Mouse (Mus musculus) G1E-ER4 (cell line): ENCODE measurements around the gene Htr3b. TPM values are rescaled to one million over a fixed set of nuclear protein-coding genes. Genes with fewer than 3 reads are reported as not detected.

Experiments
- GATA1 ChIP-seq: IDR thresholded peaks from one replicate; pipeline ENCODE4 v1.8.0; 2012; ENCODE audit warnings: low read length, inconsistent platforms
- polyA plus RNA-seq: library from polyadenylated mRNA; stranded (reverse); fragments of >175 nt; gene quantifications from 2 replicates; pipeline ENCODE4 v1.2.3, GENCODE M21; 2012

The Htr3b gene
- polyA plus RNA-seq, 1 experiment: not detected

DNA sequence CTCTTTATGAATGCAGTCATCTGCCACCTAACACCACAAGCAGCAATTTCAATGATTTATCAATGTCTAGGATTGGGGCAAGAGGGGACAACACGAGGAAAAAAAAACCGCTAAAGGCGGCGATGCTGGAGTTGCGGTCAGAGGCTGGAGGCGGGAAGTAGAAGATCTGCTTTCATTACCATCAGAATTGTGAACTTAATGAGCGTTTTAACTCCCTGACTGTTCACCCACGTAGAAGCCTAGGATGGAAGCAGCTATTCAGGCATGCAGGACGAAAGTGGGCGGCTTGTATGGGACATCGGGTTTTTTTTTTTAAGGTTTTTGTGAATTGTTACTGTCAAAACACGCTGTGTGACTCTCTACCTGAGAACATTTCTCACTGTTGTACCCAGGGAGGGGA, 3.5 kb downstream of the Htr3b start:
- no peak for TF ChIP-seq GATA1

DNA sequence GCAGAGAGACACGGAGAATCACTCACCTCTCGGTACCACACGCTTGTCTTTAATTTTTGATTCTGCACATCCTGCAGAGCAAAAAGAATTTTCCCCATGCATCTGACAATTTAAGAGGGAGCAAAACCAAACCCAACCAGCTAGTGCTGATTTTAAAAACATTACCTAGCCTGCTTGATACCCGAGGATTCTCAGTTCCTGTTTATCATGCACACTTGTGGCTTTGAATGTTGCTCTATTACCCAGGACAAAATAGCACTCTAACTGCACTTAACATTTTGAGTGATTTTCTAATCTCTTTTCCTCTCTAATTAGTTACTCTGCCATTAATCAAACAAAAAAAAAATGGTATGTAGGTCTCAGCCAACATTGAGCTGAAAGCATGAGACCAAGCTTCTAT, 17.2 kb downstream of the Htr3b start:
- TF ChIP-seq GATA1: no peak

DNA sequence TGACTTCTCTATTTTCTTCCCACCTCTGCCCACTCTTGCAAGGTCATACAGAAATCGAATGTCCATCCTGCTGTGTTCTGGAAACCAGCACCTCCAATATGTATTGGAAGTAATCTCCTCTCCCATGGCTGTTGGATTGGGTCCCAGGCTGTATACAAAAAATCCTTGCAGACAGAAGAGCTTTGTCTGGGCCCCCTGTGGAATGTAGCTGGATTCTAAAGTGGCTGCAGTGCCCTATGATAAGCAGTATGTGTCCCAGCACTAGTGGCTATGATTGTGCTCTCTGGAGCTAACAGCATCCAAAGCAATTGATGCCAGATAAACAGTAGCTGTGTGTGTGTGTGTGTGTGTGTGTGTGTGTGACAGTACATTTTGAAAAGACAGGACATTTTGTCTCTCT, 22.4 kb downstream of the Htr3b start:
- TF ChIP-seq GATA1: no peak

DNA sequence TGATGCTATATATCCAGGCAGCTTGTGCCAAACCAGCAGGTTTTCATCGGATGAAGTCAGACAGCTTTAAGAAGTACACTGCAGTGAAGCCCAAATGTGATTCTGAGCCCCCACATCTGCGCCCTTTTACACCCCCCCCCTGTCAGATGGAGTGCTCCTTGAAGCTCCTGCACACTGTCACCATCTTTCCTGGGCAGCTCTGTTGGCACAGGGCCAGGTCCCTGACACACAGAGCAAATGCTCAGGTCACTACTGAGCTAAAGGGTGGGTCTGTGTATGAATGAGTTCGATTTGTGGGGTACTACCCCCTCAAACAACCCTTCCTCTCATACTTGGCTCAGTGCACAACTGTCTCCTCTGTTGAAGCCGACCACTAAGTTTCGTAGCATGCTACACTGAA, 35.4 kb downstream of the Htr3b start:
- no peak for TF ChIP-seq GATA1

DNA sequence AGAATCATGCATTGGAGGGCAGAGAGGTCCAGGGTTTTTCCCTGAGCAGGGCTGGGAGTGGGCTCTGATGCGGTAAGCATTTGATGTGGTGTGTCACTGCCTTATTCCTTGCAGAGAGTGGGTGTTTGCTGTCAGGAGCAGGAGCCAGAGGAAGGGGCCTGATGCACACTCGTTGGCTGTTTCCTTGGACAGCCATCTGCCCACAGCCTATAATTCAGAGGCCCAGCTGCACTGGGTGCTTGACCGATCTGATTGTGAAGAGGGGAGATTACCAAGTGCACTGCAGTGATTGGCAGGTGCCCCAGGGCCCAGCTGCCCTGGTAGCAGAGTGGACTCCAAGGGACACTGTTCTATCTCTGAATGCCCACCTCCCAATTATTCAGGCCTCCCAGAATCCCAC, 36.0 kb downstream of the Htr3b start:
- no peak for TF ChIP-seq GATA1

DNA sequence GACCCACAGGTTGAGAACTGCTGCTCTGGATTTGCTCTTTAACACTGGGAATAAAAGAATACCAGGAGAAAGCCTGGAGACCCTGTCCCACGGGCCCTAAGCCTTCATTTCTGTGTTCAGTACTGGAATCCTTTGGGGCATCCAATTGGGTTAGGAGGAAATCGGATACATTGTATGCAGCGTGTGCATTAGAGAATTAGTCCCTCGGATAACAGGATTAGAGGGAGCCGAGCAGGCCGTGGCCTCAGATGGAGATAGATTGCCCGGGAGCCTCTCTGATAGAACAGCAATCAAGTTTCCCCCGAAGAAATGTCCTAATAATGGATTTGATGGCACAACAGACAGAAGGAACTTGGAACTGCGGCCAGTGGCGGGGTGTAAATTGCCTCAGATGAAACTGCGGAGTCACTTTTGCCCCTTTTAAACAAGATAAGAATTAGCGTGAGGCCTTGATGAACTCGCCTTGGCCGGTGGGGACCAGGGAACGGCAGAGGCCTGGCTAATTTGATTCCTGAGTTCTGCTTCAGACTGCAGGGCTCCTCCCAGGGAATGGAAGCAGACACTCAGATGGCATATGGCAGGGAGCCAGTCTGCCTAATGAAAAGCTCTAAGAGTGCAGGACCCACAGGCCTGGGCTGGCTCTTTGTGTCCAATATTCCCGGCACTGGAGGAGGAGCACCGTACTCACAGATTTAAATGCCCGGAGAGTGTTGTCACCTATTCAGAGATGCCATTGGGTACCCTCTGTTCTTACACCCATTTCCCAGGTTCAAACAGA, 48.6 kb downstream of the Htr3b start:
- TF ChIP-seq GATA1: no peak

DNA sequence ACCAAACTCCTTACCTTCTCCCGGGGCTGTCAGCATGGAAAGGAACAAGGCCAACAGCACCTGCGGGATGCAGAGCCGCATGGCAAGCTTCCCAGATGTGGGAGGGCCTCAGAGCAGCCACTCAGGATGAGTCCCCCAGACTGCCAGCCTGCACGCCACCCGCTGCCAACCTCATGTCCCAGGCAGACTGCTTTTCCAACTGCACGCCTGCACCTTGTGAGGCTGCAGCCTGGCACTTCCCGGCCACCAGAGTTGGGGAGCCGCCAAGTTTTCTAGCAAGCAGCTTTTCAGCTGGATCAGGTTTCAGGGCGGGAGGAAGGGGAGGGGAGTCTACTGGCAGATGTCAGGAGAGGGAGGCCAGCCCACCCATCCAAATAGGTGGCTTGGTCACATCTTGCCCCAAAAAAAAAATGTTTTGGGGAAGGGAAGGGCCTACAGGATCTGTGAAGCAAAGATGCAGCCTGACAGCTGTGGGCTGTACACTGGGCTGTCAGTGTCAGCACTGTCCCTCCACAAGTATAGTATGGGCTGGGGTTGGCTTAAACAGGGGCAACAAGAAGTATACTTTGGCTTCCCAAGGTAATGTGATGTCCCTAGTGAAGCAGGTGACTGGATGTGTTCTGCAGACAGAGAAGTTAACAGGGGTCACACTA, 53.8 kb downstream of the Htr3b start, which contains the start of gene Htr3a:
Gene Htr3a (minus strand): TSS at position 215 of the 653 bp plus-strand sequence.
- TF ChIP-seq GATA1: no peak

DNA sequence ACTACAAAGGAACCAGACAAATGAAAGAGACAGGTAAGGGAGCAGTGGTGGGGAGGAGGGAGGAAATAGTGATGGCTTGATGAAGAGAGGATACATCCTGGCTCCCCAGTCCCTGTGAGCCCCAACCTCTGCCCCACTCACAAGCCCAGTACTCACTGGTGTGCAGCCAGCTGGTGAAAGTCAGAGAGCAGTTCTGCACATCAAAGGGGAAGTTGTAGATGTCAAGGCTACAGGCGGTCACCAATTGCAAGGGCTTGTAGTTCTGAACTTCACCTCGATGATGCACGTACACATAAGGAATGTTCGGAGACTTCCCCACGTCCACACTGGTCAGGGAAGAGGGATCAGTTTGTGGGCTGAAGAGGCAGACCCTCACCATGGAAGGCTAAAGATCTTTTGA, 60.4 kb downstream of the Htr3b start:
- TF ChIP-seq GATA1: no peak

DNA sequence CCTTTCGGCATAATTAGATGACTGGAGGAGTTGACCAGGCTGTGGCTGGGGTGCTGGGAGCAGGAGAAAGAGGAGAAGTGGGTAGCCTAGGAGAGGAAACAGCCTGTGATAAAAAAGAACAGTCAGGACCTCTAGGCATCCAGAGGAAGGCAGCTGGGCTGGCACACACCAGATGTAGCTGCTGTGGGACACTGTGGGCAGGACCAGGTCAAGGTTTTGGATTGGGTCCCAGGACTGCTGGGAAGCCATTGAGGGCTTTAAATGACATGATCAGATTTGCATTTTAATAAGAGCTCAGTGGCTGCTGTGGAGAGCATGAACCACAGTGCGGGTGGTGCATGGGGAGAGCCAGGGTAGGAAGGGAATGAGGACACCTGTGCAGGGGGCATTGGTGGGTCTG, 61.0 kb downstream of the Htr3b start:
- no peak for TF ChIP-seq GATA1

DNA sequence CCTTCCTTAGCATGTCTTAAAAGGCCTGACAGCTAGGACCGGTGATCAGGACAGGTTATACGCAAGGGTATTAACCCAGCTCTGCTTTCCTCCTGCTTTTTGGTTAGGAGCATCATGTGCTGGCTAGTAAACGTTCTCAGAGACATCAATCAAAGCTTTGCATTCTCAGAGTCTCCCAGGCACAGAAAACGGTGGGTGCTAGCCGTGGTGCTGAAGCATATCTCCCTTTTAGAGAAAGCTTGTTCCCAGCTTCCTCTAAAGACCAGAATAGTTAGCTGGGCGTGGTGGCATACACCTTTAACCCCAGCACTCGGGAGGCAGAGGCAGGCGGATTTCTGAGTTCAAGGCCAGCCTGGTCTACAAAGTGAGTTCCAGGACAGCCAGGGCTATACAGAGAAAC, 66.2 kb downstream of the Htr3b start:
- no peak for TF ChIP-seq GATA1

DNA sequence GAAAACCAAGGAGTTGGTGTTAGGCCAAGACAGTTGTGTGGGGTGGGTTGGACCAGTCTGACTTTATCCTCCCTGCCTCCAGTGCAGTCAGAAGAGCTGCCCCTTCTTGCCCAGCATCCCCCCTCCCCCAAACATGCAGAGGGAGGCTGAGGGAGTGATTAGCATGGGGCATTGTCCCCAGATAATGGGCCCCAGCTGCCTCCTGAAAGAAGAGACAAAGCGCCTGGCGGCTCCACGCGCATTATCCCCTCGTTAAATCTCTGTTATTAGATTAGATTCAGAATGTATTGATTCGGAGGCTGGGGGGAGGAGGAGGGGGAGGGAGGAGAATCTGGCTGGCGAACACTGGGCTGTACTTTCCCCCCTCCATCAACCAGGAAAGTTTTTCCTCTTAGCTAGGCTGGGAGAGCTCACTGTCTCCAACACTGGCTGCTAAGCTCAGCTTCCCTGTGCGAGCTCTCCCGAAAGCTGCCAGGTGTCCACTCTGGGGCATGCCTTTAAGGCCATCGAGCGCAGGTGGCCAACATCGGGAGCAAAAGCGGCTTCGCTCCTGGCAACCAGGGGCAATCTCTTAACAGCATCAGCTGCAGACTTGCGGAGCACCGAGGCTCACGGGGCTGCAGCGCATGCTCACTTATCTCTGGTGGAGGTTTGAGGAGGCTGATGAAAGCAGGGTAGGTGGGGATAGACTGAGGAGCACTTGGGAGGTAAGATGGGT, 68.8 kb downstream of the Htr3b start:
- no peak for TF ChIP-seq GATA1

DNA sequence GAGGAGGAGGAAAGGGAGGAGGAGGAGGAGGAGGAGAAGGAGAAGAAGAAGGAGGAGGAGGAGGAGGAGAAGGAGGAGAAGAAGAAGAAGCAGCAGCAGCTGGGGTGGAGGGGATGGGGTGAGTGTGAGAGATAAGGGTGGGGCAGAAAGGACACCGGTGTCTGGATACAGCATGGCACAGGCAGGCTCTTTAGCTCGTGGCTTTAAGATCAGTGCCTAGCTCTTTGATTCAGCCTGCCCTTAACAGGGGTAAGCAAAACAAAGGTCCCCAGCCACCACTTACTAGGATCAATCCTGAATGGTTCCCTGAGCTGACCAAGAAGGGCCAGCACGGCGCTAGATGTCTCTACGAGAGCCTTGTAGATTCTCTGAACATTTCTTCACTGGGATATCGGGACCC, 70.0 kb downstream of the Htr3b start:
- TF ChIP-seq GATA1: no peak

DNA sequence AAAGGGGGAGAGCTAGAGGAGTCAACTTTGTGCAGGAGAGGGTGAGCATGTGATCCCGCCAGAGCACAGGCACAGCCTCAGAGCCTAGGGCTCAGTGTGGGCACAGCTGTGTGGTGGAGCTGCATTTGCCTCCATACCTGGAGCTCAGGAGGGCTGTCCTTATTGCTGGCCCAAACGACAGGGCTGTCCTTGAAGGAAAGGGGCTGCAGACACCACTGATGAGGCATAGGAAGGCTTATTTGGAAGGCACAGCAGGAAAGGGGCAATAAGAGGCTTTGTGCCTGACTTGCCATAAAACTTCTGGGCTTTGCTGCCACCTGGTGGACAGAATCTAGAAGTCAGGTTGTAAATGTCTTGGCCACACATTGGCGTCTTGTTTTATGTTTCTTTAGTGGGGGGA, 70.8 kb downstream of the Htr3b start:
- no peak for TF ChIP-seq GATA1

DNA sequence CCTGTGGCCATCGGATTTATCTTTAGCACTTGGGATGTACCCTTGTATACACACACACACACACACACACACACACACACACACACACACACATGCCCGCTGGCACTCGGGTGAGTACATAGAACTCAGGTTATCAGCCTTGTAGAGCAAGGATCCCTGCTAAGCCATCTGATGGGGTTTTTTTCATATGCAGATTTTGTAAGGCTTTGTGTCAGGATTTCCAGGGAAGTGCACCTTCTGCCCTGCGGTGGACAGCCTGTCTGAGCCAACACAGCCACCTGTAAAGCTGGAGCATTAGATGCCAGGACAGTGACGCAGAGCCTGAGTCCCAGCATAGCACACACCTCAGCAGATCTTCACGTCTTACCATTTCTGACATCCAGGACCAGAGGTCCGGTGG, 75.7 kb downstream of the Htr3b start:
- no peak for TF ChIP-seq GATA1

Other genes starting within 250 kb of the Htr3b start
- gene Zbtb16, start 128.8 kb downstream of the Htr3b start, polyA plus RNA-seq: 6.4 and 6.5 TPM in 2 replicates
- gene Htr3a, start 53.9 kb downstream of the Htr3b start, polyA plus RNA-seq: not detected in 2 replicates
- gene Usp28, start 20.4 kb upstream of the Htr3b start, polyA plus RNA-seq: 10.5 and 14.8 TPM in 2 replicates
- gene Zw10, start 90.6 kb upstream of the Htr3b start, polyA plus RNA-seq: 5.9 and 8.3 TPM in 2 replicates
- gene Tmprss5, start 116.3 kb upstream of the Htr3b start, polyA plus RNA-seq: not detected in 2 replicates